Mouse (Mus musculus) neural tube, embryonic 13.5 days (tissue): ENCODE results near the gene Unc50. TPM values are rescaled to one million over a fixed set of nuclear protein-coding genes. Genes with fewer than 3 reads are reported as not detected.

Experiments used
- ATAC-seq: fragments of 200-750 bp; cut with Nextera tagmentation; 2 replicates; pipeline ENCODE4 v1.8.0; 2017; ENCODE audit warnings: low read depth, mild to moderate bottlenecking, moderate TSS enrichment, moderate library complexity
- H3K27ac ChIP-seq: fragments of 300-500 bp; sonication (generic); replicated peaks from 2 replicates; pipeline ENCODE4 v1.5.1; 2015; ENCODE audit warnings: moderate library complexity, mild to moderate bottlenecking, inconsistent platforms
- H3K27me3 ChIP-seq: fragments of 300-500 bp; sonication (generic); 2 replicates; pipeline ENCODE4 v1.6.1; 2015; ENCODE audit warnings: mild to moderate bottlenecking, inconsistent platforms
- H3K36me3 ChIP-seq: fragments of 300-500 bp; sonication (generic); 2 replicates; pipeline ENCODE4 v1.6.1; 2015; ENCODE audit warnings: mild to moderate bottlenecking, inconsistent platforms
- H3K4me1 ChIP-seq: fragments of 300-500 bp; sonication (generic); replicated peaks from 2 replicates; pipeline ENCODE4 v1.6.1; 2015; ENCODE audit warnings: inconsistent platforms
- H3K4me2 ChIP-seq: fragments of 300-500 bp; sonication (generic); 2 replicates; pipeline ENCODE4 v1.6.1; 2015; ENCODE audit warnings: inconsistent platforms, mild to moderate bottlenecking, moderate library complexity
- H3K4me3 ChIP-seq: fragments of 300-500 bp; sonication (generic); 2 replicates; pipeline ENCODE4 v1.5.1; 2015; ENCODE audit warnings: mild to moderate bottlenecking, inconsistent platforms
- H3K9ac ChIP-seq: fragments of 300-500 bp; sonication (generic); 2 replicates; pipeline ENCODE4 v1.6.1; 2015; ENCODE audit warnings: moderate library complexity, mild to moderate bottlenecking, inconsistent platforms
- H3K9me3 ChIP-seq: fragments of 300-500 bp; sonication (generic); 2 replicates; pipeline ENCODE4 v1.6.1; 2016; ENCODE audit warnings: inconsistent platforms
- WGBS: fragments of 180-500 bp; shearing (Covaris S2); methylation state at CpG from one replicate; pipeline ENCODE4 v1.1.7; 2015; 5-methylcytosine and 5-hydroxymethylcytosine counted together
- polyA plus RNA-seq: library from polyadenylated mRNA; unstranded; fragments of >200 nt; fragmentation: Nextera tagmentation; extraction: Ambion mirVana; gene quantifications from 2 replicates; pipeline ENCODE4 v1.2.1, GENCODE M21; 2015

Gene Unc50
- polyA plus RNA-seq, 1 experiment from 2014 or later, result 121 TPM

DNA sequence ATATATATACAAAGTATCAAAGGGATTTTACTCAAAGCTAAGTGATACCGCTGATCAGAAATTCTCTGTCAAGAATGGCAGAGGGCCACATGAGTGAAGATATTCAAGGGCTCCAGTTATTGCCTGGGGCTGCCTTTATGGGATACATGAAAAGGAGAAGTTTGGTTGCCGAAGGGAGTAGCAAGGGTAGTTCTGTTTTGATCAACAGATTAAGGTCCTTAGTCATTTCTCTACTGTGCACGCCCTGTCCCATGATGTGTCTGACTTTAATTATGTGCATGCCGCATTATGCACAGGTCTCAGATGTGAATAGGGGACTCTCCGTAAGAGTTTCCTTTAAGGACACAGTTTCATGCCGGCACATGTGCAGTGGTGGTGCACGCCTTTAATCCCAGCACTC is 27.6 kb downstream of the Unc50 start:
- ATAC-seq, result no peak
- no peaks in the 10 kb centered on the region for H3K27me3 ChIP-seq
- H3K36me3 ChIP-seq, result peaks cover 7% of the 10 kb centered on the region
- no peaks in the 10 kb centered on the region for H3K9me3 ChIP-seq
- WGBS, result 89% methylated on average over 7 of the region's 7 CpGs
- H3K9ac ChIP-seq, result no peak overlapping the region
- no peak overlapping the region for H3K4me3 ChIP-seq
- no peak overlapping the region for H3K4me2 ChIP-seq
- H3K4me1 ChIP-seq, result no peaks in the 10 kb centered on the region
- no peak overlapping the region for H3K27ac ChIP-seq

DNA sequence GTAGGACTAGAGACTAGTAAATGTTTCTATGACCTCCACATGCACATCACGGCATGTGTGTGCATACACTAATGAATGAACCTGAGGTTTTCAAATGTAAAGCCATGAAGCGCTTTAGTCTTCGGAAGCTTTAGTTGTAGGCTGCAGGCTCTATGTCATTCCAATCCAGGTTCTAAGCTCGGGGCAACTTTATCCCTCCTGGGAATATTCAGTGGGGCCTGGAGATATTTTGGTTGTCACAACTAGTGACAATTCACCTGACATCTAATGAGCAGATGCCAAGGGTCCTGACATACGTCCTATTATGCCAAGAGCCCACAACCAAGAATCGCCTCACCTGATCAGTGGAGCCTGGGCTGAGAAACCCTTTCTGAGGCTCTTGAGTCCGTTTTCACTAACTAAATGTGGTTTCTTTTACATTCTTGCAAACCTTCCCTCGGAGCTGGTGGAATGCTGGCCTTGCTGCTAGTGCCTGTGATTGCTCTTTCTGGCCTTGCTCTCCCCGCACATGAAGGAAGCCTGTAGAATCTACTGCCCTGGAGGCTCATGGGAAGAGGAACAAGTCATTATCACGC is 35.0 kb downstream of the Unc50 start:
- Histone ChIP-seq H3K4me3 (no peak overlapping the region), H3K4me2 (no peak overlapping the region), H3K9ac (no peak overlapping the region), H3K36me3 (peaks cover 3% of the 10 kb centered on the region; the same call in 1 of the 2 replicates), H3K27ac (no peak overlapping the region), H3K9me3 (no peaks in the 10 kb centered on the region), H3K27me3 (no peaks in the 10 kb centered on the region), H3K4me1 (no peaks in the 10 kb centered on the region)
- no peak for ATAC-seq
- 88% methylated on average over 10 of the region's 10 CpGs for WGBS

DNA sequence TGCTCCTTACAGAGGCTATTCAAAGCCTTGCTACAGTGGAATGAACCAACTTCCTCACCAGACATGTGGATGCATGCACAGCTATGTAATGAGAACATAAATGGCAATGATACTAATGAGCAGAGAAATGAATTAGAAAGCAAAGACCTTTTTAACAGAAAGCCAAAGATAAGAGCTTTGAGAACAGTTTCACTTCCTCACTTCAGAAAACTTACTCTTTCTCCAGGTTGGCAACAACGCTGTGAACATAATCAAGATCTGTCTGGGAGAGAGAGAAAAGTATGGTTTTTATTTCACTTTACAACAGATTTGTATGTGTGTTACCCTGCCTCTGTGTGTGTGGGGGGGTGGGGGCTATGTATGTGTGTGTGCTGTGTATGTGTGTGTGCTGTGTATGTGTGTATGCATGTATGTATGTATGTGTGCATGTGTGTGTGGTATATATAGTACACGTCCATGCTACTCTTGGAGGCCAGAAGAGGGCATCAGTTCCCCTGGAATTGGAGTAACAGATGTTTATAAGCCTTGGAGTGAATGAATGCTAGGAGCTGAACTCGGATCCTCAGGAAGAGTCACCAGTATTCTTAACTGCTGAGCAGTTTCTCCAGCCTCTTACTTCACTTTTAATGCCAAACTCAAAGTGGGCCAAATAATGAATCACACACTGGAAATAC is 36.5 kb downstream of the Unc50 start:
- H3K27me3 ChIP-seq, result no peaks in the 10 kb centered on the region
- 87% methylated on average over 3 of the region's 3 CpGs for WGBS

GRCm38 (mm10) chr1:37467806-37468205 is 37.9 kb downstream of the Unc50 start:
- no peaks in the 10 kb centered on the region for H3K36me3 ChIP-seq
- WGBS, result 84% methylated on average over 4 of the region's 4 CpGs
- H3K9me3 ChIP-seq, result no peaks in the 10 kb centered on the region
- H3K4me1 ChIP-seq, result no peaks in the 10 kb centered on the region
- no peak overlapping the region for H3K9ac ChIP-seq
- H3K27me3 ChIP-seq, result no peaks in the 10 kb centered on the region
- no peak overlapping the region for H3K4me2 ChIP-seq
- no peak overlapping the region for H3K27ac ChIP-seq
- ATAC-seq, result no peak
- H3K4me3 ChIP-seq, result no peak overlapping the region

More for the DNA sequence above, 36.5 kb downstream of the Unc50 start:
- H3K27ac ChIP-seq, result no peak overlapping the region
- H3K9me3 ChIP-seq, result no peaks in the 10 kb centered on the region
- no peak overlapping the region for H3K9ac ChIP-seq
- no peaks in the 10 kb centered on the region for H3K4me1 ChIP-seq
- ATAC-seq, result no peak
- H3K36me3 ChIP-seq, result no peaks in the 10 kb centered on the region
- no peak overlapping the region for H3K4me3 ChIP-seq
- no peak overlapping the region for H3K4me2 ChIP-seq

DNA sequence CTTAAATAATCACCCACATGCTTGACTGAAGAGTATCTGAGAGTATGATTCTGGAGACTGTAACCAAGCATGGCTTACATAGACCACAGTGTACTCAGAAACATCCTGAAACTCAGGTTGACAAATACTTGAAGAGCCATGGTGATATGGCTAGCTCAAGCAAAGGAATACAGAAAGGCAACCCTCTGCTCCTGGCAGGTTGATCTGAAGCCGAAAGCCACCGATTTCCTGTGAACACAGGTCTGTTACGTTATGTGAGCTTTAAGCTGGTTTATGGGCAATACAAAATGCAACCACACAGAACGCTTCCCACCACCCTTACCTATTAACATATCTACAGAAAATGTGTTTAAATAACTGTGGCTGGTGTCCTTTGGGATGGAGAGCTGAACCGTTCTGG is 39.1 kb downstream of the Unc50 start:
- WGBS, result 92% methylated on average over 5 of the region's 5 CpGs

GRCm38 (mm10) chr1:37471179-37472148 is 41.5 kb downstream of the Unc50 start:
- 82% methylated on average over 6 of the region's 6 CpGs for WGBS
- no peaks in the 10 kb centered on the region for H3K9me3 ChIP-seq

More for the DNA sequence above, 39.1 kb downstream of the Unc50 start:
- Histone ChIP-seq H3K9me3 (no peaks in the 10 kb centered on the region), H3K4me3 (no peak overlapping the region), H3K27me3 (no peaks in the 10 kb centered on the region), H3K36me3 (no peaks in the 10 kb centered on the region), H3K27ac (no peak overlapping the region), H3K4me2 (no peak overlapping the region), H3K9ac (no peak overlapping the region), H3K4me1 (no peaks in the 10 kb centered on the region)
- ATAC-seq, result no peak

DNA sequence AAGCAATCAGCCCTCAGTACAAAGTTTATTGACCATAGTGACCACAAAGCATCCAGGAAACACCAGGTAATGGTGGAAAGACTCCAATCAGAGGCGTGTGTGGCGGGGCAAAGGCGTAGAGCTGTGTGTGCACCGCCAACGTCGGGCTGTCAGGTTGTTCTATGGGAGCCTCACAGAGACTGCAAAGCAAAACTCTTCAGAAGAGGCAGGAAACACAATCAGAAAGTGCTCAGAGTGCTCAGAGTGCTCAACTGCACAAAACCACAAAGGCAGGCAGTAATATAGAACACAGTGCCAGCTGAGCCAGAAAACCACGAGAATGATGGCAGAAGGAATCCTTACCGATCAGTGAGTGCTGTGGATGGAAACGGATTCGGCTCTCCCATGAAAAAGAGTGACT is 43.3 kb downstream of the Unc50 start:
- H3K4me1 ChIP-seq, result no peaks in the 10 kb centered on the region
- no peaks in the 10 kb centered on the region for H3K27me3 ChIP-seq
- WGBS, result 90% methylated on average over 10 of the region's 10 CpGs
- H3K9ac ChIP-seq, result no peak overlapping the region
- H3K4me3 ChIP-seq, result no peak overlapping the region
- H3K9me3 ChIP-seq, result no peaks in the 10 kb centered on the region
- H3K36me3 ChIP-seq, result no peaks in the 10 kb centered on the region
- no peak overlapping the region for H3K27ac ChIP-seq
- ATAC-seq, result no peak
- no peak overlapping the region for H3K4me2 ChIP-seq

More at GRCm38 (mm10) chr1:37471179-37472148, 41.5 kb downstream of the Unc50 start:
- H3K4me1 ChIP-seq, result no peaks in the 10 kb centered on the region
- ATAC-seq, result no peak
- H3K4me3 ChIP-seq, result no peak overlapping the region
- H3K4me2 ChIP-seq, result no peak overlapping the region
- H3K36me3 ChIP-seq, result no peaks in the 10 kb centered on the region
- no peaks in the 10 kb centered on the region for H3K27me3 ChIP-seq
- no peak overlapping the region for H3K27ac ChIP-seq
- no peak overlapping the region for H3K9ac ChIP-seq

DNA sequence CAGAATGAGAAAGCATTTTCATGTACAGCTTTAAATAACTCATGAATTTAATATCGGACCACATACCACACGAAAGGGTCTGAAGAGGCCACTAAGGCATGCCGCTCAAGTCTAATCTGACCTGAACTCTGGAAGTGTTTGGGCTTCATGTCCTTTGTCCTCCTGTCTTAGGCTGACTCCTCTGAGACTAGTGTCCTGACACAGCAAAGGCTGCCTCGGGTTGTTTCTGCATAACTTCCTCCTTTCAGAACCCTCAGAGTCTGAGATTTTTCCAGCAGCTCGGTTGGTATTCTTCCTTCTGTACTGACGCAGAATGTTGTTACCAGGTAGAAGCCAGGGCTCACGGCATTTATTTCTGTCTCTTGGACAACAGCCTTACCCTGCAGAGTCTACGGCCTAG is 44.1 kb downstream of the Unc50 start:
- H3K9ac ChIP-seq, result no peak overlapping the region
- H3K36me3 ChIP-seq, result no peaks in the 10 kb centered on the region
- H3K4me2 ChIP-seq, result no peak overlapping the region
- WGBS, result 85% methylated on average over 8 of the region's 8 CpGs
- no peak for ATAC-seq
- no peaks in the 10 kb centered on the region for H3K27me3 ChIP-seq
- H3K27ac ChIP-seq, result no peak overlapping the region
- no peaks in the 10 kb centered on the region for H3K4me1 ChIP-seq
- H3K9me3 ChIP-seq, result no peaks in the 10 kb centered on the region
- no peak overlapping the region for H3K4me3 ChIP-seq

DNA sequence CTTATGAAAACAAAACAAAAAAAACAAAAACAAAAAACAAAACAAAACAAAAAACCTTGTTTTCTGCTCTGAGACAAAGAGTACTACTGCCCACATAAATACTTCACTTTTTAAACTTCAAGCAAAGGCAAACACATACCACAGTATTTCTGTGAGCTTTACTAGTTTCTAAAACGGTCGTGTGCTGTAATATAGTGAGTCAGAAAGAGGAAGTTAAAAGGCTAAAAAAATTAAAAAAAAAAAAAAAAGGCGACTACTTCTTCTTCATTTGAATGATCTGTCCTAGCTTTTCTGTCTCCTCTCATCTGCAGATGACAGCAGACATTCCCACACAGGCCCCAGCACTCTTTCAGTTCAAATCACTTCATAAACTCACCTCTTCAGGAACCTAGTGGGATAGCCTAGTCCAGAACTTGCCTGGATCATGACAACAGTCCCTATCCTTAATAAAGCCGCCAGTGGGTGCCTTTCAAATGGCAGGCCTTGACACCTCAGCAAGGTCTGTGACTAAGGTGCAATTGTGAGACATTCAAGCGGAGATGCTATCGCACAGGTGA is 44.8 kb downstream of the Unc50 start:
- Histone ChIP-seq H3K4me1 (no peaks in the 10 kb centered on the region), H3K9ac (no peak overlapping the region), H3K9me3 (no peaks in the 10 kb centered on the region), H3K27me3 (no peaks in the 10 kb centered on the region), H3K36me3 (no peaks in the 10 kb centered on the region), H3K4me2 (no peak overlapping the region), H3K27ac (no peak overlapping the region), H3K4me3 (no peak overlapping the region)
- ATAC-seq, result no peak
- WGBS, result 92% methylated on average over 6 of the region's 6 CpGs

- H3K9me3 ChIP-seq, result no peaks in the 10 kb centered on the region
- no peak overlapping the region for H3K4me2 ChIP-seq
- ATAC-seq, result no peak
- 89% methylated on average over 3 of the region's 3 CpGs for WGBS
- no peaks in the 10 kb centered on the region for H3K4me1 ChIP-seq
- no peak overlapping the region for H3K27ac ChIP-seq
- no peaks in the 10 kb centered on the region for H3K27me3 ChIP-seq
- H3K9ac ChIP-seq, result no peak overlapping the region
- H3K36me3 ChIP-seq, result no peaks in the 10 kb centered on the region
- no peak overlapping the region for H3K4me3 ChIP-seq
Observed at GRCm38 (mm10) chr1:37475312-37475711, 45.4 kb downstream of the Unc50 start.

DNA sequence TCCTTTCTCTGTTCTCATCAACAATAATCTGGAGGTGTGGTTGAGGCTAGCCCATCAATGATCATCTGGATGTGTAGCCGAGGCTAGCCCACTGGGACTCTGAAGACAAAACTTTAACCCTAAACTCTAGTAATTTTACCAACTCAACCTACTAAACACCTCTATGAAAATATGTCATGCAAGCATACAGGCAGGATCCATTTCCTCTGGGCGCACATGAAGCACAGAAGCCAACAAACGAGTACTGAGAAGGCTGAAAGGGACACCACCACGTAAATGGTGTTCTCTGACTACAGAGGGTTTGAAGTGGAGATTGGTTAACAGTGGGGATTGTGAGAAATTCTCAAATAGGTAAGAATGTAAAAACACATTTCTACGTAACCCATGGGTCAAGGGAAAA is 47.3 kb downstream of the Unc50 start:
- WGBS, result 97% methylated on average over 5 of the region's 5 CpGs
- H3K9me3 ChIP-seq, result no peaks in the 10 kb centered on the region

GRCm38 (mm10) chr1:37477928-37478327 is 48.0 kb downstream of the Unc50 start:
- ATAC-seq, result no peak
- no peaks in the 10 kb centered on the region for H3K9me3 ChIP-seq
- H3K4me1 ChIP-seq, result no peaks in the 10 kb centered on the region
- no peaks in the 10 kb centered on the region for H3K27me3 ChIP-seq
- peaks cover 3% of the 10 kb centered on the region; the same call in 1 of the 2 replicates for H3K36me3 ChIP-seq
- no peak overlapping the region for H3K27ac ChIP-seq
- H3K4me2 ChIP-seq, result no peak overlapping the region
- no peak overlapping the region for H3K4me3 ChIP-seq
- WGBS, result 82% methylated on average over 5 of the region's 5 CpGs
- H3K9ac ChIP-seq, result no peak overlapping the region

More for the DNA sequence above, 47.3 kb downstream of the Unc50 start:
- Histone ChIP-seq H3K9ac (no peak overlapping the region), H3K4me3 (no peak overlapping the region), H3K4me1 (no peaks in the 10 kb centered on the region), H3K36me3 (0 out of 2 replicates have a peak, but pooled peaks cover 3% of the 10 kb centered on the region), H3K4me2 (no peak overlapping the region), H3K27me3 (no peaks in the 10 kb centered on the region), H3K27ac (no peak overlapping the region)
- ATAC-seq, result no peak
